Mouse (Mus musculus) liver, embryonic 16.5 days (tissue): Measurements from ENCODE around the gene Arhgef18. TPM values are rescaled to one million over a fixed set of nuclear protein-coding genes. Genes with fewer than 3 reads are reported as not detected.

ENCODE experiments used
- ATAC-seq: fragments of 200-750 bp; cut with Nextera tagmentation; 2 replicates; pipeline ENCODE4 v1.8.0; 2017; ENCODE audit warnings: low read depth, mild to moderate bottlenecking, moderate number of reproducible peaks, moderate library complexity
- H3K27ac ChIP-seq: fragments of 300-500 bp; sonication (generic); 2 replicates; pipeline ENCODE4 v1.5.1; 2014; ENCODE audit warnings: mild to moderate bottlenecking, low read length
- H3K27me3 ChIP-seq: fragments of 300-500 bp; sonication (generic); 2 replicates; pipeline ENCODE4 v1.6.1; 2014; ENCODE audit warnings: low read depth, low read length, mixed read lengths; ENCODE audit not compliant: control insufficient read depth, insufficient read depth
- H3K36me3 ChIP-seq: fragments of 300-500 bp; sonication (generic); 2 replicates; pipeline ENCODE4 v1.6.1; 2014; ENCODE audit warnings: mild to moderate bottlenecking; ENCODE audit not compliant: control insufficient read depth, insufficient read depth
- H3K4me1 ChIP-seq: fragments of 300-500 bp; sonication (generic); 2 replicates; pipeline ENCODE4 v1.6.1; 2014; ENCODE audit warnings: low read depth, low read length, mixed read lengths; ENCODE audit not compliant: control insufficient read depth
- H3K4me2 ChIP-seq: fragments of 300-500 bp; sonication (generic); 2 replicates; pipeline ENCODE4 v1.6.1; 2014; ENCODE audit warnings: low read depth, low read length, mixed read lengths
- H3K4me3 ChIP-seq: fragments of 300-500 bp; sonication (generic); 2 replicates; pipeline ENCODE4 v1.5.1; 2014; ENCODE audit warnings: low read depth, mild to moderate bottlenecking, low read length
- H3K9ac ChIP-seq: fragments of 300-500 bp; sonication (generic); 2 replicates; pipeline ENCODE4 v1.6.1; 2014; ENCODE audit warnings: low read depth, low read length
- H3K9me3 ChIP-seq: fragments of 300-500 bp; sonication (generic); replicated peaks from 2 replicates; pipeline ENCODE4 v1.6.1; 2016; ENCODE audit warnings: low read length; ENCODE audit not compliant: control insufficient read depth
- WGBS: fragments of 180-500 bp; shearing (Covaris S2); extraction: QIAGEN DNeasy Blood & Tissue Kit; methylation state at CpG from one replicate; pipeline ENCODE4 v1.1.7; 2014; ENCODE audit not compliant: insufficient replicate concordance; 5-methylcytosine and 5-hydroxymethylcytosine counted together
- polyA plus RNA-seq: library from polyadenylated mRNA; unstranded; fragments of >200 nt; fragmentation: Nextera tagmentation; extraction: Ambion mirVana; gene quantifications from 2 replicates; pipeline ENCODE4 v1.2.1, GENCODE M21; 2015

The Arhgef18 gene
- polyA plus RNA-seq, 1 experiment from 2014 or later = 2.6 TPM

DNA sequence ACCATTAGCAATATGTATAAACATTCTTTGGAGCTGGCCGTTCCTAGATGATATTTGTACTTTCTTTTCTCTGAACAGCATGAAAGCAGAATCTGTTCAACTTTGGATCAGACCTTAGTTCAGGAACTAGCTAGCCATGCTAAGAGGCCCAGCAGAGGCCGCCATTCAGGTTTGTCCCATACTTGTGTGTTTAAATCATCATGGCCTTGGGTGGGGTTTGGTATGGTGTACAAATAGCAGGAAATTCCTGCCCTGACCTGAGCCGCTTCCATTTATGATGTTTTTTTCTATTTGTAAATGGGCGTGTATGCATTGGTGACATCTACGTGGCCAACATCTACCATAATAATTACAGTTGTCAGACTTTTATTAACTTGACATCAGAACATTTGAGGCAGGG lies 32.4 kb downstream of the Arhgef18 start:
- Histone ChIP-seq H3K27me3 (no peaks in the 10 kb centered on the region), H3K4me1 (no peaks in the 10 kb centered on the region), H3K4me2 (no peak overlapping the region), H3K36me3 (0 out of 2 replicates have a peak, but pooled peaks cover 3% of the 10 kb centered on the region), H3K4me3 (no peak overlapping the region), H3K9ac (no peak overlapping the region), H3K9me3 (no peaks in the 10 kb centered on the region), H3K27ac (no peak overlapping the region)
- no peak for ATAC-seq
- 81% methylated on average over 5 of the region's 5 CpGs for whole genome bisulfite sequencing

DNA sequence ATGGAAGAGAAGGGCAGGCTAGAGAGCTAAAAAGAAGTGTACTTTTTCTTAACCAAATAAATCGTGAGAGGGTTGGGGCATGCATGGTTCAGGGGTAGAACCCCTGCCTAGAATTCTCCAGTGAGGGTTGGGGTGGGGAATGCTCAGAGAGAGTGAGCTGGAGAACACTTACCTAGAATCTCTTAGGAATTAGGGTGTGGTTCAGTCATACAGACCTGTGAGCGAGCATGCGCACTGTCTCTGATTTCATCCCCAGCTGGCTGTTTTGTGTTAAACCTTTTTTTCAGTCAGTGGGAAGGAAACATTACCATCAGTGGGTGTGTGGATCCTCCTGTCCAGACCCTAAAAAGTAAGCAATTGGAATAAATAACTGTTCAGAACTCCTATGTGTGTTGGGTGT lies 33.4 kb downstream of the Arhgef18 start:
- Histone ChIP-seq H3K27ac (no peak overlapping the region), H3K9me3 (no peaks in the 10 kb centered on the region), H3K4me2 (no peak overlapping the region), H3K9ac (no peak overlapping the region), H3K27me3 (no peaks in the 10 kb centered on the region), H3K4me3 (no peak overlapping the region), H3K36me3 (peaks cover 3% of the 10 kb centered on the region; the same call in 1 of the 2 replicates), H3K4me1 (no peaks in the 10 kb centered on the region)
- 79% methylated on average over 3 of the region's 3 CpGs for WGBS
- no peak for ATAC-seq

DNA sequence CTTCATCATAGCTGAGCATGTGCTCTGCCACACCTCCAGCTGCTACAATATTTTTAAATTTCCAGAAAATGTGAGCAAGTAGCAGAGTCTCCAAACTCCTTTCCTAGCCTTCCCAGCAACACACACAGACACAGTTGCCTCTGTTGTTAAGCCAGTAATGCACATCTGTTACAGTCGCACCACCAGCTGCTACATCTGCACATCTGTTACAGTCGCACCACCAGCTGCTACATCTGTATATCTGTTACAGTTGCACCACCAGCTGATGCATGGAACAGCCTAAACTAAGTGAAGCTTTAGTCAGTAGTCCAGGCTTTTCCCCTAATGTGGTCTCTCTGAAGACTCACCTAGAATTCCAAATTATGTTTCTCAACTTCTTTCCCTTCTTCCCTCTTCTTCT lies 35.6 kb downstream of the Arhgef18 start:
- 73% methylated on average over 2 of the region's 2 CpGs for WGBS
- Histone ChIP-seq H3K27ac (no peak overlapping the region), H3K4me1 (no peaks in the 10 kb centered on the region), H3K4me3 (no peak overlapping the region), H3K9me3 (no peaks in the 10 kb centered on the region), H3K36me3 (peaks cover 6% of the 10 kb centered on the region; the same call in 1 of the 2 replicates), H3K27me3 (no peaks in the 10 kb centered on the region), H3K4me2 (no peak overlapping the region), H3K9ac (no peak overlapping the region)
- ATAC-seq = no peak

DNA sequence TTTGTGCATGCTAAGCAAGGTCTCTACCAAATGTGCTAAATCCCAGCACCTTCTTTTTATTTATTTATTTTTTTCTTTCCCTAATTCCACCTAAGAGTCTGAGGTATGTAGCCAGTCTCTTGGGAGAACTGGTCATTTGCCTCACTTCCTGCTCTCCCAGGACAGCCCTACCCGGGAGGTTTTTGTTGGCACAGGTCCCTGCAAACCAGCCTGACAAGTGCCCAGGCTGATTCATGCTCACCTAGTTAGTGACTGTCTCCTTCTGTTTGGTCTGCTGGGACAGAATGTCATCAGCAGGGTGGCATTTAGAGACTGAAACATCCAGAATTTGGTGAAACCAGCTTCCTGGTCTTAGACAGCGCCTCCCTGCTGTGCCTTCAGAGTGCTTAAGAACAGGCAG lies 37.2 kb downstream of the Arhgef18 start:
- ATAC-seq = no peak
- no peak overlapping the region for H3K9ac ChIP-seq
- H3K4me3 ChIP-seq = no peak overlapping the region
- no peaks in the 10 kb centered on the region for H3K4me1 ChIP-seq
- H3K36me3 ChIP-seq = peaks cover 8% of the 10 kb centered on the region; the same call in 1 of the 2 replicates
- no peaks in the 10 kb centered on the region for H3K9me3 ChIP-seq
- no peak overlapping the region for H3K4me2 ChIP-seq
- no peak overlapping the region for H3K27ac ChIP-seq
- H3K27me3 ChIP-seq = no peaks in the 10 kb centered on the region
- WGBS = 65% methylated on average over 2 of the region's 2 CpGs

DNA sequence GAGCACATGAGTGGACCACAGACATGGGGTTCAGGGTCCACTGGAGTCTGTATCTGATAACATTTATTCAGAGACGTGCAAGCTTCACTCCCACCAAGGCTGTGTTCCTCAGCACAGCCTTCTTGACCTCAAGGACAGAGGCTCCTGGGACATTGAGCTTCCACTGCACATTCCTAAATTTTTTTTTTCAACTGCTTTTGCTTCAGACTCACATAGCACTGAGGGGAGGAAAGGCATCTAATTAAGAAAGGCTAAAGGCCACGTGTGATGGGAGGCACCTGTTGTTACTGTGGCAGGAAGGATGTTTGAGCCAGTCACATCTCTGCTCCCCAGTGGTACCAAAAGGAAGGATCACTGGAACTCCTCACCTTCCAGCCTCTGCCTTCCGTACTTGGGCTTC lies 38.3 kb downstream of the Arhgef18 start:
- Histone ChIP-seq H3K4me3 (no peak overlapping the region), H3K27me3 (no peaks in the 10 kb centered on the region), H3K27ac (no peak overlapping the region), H3K9ac (no peak overlapping the region), H3K4me2 (no peak overlapping the region), H3K4me1 (no peaks in the 10 kb centered on the region), H3K9me3 (no peaks in the 10 kb centered on the region), H3K36me3 (peaks cover 10% of the 10 kb centered on the region; the same call in 1 of the 2 replicates)
- WGBS = 70% methylated on average over 3 of the region's 3 CpGs
- ATAC-seq = no peak

DNA sequence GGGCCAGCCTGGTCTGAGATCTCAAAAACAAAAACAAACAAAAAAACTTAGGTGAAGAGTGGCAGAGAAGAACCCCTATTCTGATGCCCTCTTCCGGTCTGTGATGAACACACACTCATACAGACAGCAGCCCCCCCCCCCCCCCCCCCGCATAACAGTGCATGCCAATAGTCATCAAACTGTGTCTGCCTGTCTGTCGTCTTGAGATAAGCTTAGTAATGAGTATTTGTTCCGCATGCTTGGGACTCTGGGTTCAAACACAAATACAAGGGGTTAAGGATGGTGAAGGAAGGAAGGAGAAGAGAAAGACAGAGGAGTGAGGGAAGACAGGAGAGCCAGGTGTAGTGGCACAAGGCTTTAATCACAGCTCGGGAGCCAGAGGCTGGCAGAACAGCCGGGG lies 43.7 kb downstream of the Arhgef18 start:
- no peaks in the 10 kb centered on the region for H3K27me3 ChIP-seq
- 43% methylated on average over 6 of the region's 6 CpGs for WGBS
- no peaks in the 10 kb centered on the region; the same call in 1 of the 2 replicates for H3K4me1 ChIP-seq
- no peaks in the 10 kb centered on the region for H3K9me3 ChIP-seq
- H3K36me3 ChIP-seq = peaks cover 23% of the 10 kb centered on the region
- no peak overlapping the region for H3K4me2 ChIP-seq
- ATAC-seq = no peak; the same call in 1 of the 2 replicates
- H3K9ac ChIP-seq = no peak overlapping the region
- H3K27ac ChIP-seq = no peak overlapping the region
- H3K4me3 ChIP-seq = no peak overlapping the region

DNA sequence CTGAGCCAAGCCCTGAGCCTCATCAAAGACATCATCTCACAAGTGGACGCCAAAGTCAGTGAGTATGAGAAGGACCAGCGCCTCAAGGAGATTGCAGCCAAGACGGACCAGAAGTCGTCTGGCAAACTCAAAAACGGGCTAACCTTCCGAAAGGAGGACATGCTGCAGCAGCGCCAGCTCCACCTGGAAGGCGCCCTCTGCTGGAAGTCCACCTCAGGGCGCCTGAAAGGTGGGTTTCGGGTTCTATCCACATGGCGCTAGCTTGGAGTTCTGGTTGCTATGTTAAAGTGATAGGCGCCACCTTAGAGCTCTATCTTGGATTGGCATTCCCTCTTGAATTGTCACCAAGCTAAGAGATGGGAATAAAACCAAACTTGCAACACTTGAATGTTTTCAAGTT lies 46.7 kb downstream of the Arhgef18 start:
- H3K4me2 ChIP-seq = no peak overlapping the region
- no peaks in the 10 kb centered on the region for H3K9me3 ChIP-seq
- peaks cover 19% of the 10 kb centered on the region for H3K36me3 ChIP-seq
- H3K27ac ChIP-seq = no peak overlapping the region
- H3K4me3 ChIP-seq = no peak overlapping the region
- H3K9ac ChIP-seq = no peak overlapping the region
- H3K4me1 ChIP-seq = no peaks in the 10 kb centered on the region; the same call in 1 of the 2 replicates
- 71% methylated on average over 12 of the region's 12 CpGs for WGBS
- ATAC-seq = no peak
- H3K27me3 ChIP-seq = no peaks in the 10 kb centered on the region

DNA sequence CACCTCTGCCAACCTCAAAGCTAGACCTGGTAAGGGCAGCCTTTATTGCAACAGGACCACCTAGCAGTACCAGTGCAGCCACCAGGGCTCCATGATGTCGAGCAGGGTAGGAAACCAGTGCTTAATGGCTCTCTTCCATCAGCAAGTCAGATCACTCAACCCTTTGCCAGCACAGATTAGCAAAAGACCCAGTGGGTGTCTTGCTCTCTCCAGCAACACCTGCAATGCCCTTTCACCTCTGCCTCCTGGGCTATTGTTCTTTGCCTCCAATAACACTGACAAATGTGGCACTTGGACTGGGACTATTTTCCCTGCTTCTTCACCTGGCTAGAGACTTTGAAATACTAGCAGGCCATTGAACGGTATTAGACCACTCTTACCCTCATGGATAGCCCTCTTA lies 56.4 kb downstream of the Arhgef18 start:
- H3K4me3 ChIP-seq = no peak overlapping the region
- H3K9ac ChIP-seq = no peak overlapping the region
- H3K9me3 ChIP-seq = no peaks in the 10 kb centered on the region
- 82% methylated on average over 2 of the region's 2 CpGs for WGBS
- no peak for ATAC-seq
- H3K4me2 ChIP-seq = no peak overlapping the region
- H3K27ac ChIP-seq = no peak overlapping the region
- H3K36me3 ChIP-seq = peaks cover 35% of the 10 kb centered on the region
- H3K4me1 ChIP-seq = no peaks in the 10 kb centered on the region
- no peaks in the 10 kb centered on the region for H3K27me3 ChIP-seq

DNA sequence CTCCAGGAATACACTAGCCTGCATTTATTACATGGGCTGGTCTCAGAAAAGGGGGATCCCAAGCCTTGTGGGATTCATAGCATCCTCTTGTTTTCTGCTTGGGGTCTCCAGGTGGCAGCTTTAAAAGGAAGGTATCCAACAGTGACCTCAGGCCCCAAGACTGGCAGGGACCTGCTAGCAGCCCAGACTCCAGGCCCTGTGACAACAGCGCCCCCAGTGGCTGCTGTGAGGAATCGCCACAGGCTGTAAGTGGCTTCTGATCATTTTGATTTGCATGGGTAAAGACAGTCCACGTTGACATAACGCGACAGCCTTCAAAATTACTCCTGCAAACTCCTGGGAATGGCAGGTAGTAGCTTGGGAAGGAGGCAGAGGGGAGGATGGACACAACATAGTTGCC lies 57.9 kb downstream of the Arhgef18 start:
- Histone ChIP-seq H3K4me1 (no peaks in the 10 kb centered on the region), H3K4me2 (no peak overlapping the region), H3K27ac (no peak overlapping the region), H3K9ac (no peak overlapping the region), H3K4me3 (no peak overlapping the region), H3K36me3 (peaks cover 35% of the 10 kb centered on the region), H3K27me3 (no peaks in the 10 kb centered on the region), H3K9me3 (no peaks in the 10 kb centered on the region)
- no peak for ATAC-seq
- WGBS = 26% methylated on average over 5 of the region's 5 CpGs
